In the genomic region with DNA sequence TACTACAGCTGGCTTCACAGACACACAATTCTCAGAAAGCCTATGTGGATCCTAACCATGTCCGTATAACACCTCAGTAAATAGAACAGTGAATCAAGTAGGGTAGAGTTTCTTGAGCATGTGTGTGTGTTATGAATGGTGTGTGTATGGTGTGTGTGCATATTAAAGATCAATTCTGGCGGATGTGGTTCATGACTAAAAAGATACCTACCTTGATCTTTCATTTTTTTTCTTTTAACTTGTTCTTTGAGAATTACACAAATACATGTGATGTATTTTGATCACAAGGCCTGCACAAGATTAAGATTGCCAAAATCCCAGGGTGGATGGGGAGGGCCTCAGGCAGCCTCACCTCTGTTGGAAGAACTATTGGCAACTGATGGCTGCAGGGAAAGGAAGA, we compare ENCODE assay signal across 17 mouse cellular contexts.
DNase-seq lines count a peak whose midpoint lies in the region; ATAC-seq and TF ChIP-seq lines count a peak whose summit lies in the region.
"Had no signal": no experiment of that assay in that cellular context is flagged by ENCODE, and none has a peak within 500 bp of the region (broad histone marks: within the 10 kb centered on the region; RNA-seq: fewer than 3 reads in every experiment).

No protein-coding gene starts in this region.

- ATAC-seq in megakaryocyte, adult 5-6 weeks (ENCODE audit: poor library complexity, severe bottlenecking) = no peak
- ATAC-seq: forebrain, embryonic 14.5 days; hindbrain, embryonic 16.5 days had no signal

- no peak overlapping the region for H3K4me3 ChIP-seq in gastrocnemius, adult 2 months
- no peak overlapping the region for H3K4me3 ChIP-seq in embryonic fibroblast, embryonic 13.5 days (ENCODE audit: insufficient read depth, low read length)
- H3K4me3 ChIP-seq: hindbrain, embryonic 12.5 days had no signal

- H3K4me1 ChIP-seq in embryonic fibroblast, embryonic 13.5 days (ENCODE audit: control insufficient read depth, insufficient read depth, low read length) = peaks cover 11% of the 10 kb centered on the region

- DNase-seq in gastrocnemius, adult 2 months = no peak
- DNase-seq in gastrocnemius, postnatal 25 days = no peak
- DNase-seq in naive thymus-derived CD4-positive, alpha-beta T cell, adult 2 months (ENCODE audit: low read depth) = peak; percentile 3
- DNase-seq in testis, postnatal 10 days (ENCODE audit: low spot score) = no peak
- DNase-seq: adrenal gland, adult 8-10 months; adrenal gland, postnatal 25 days; cerebellum, adult 18-20 months; cerebellum, adult 9-10 months; cerebellum, postnatal 14 days; gastrocnemius, postnatal 10 days; heart, adult 11 months; kidney, adult 11 months had no signal

- intact Hi-C loops in gastrocnemius, adult 2 months (cut with DNase I) = loop anchor here (5.0 kb wide), 1 partner anchor 38 kb away; no protein-coding TSS in a partner anchor

- peak overlapping the region; percentile 35 for H3K27ac ChIP-seq in gastrocnemius, adult 2 months
- peak overlapping the region; percentile 60; the same call in 1 of the 2 replicates for H3K27ac ChIP-seq in embryonic fibroblast, embryonic 13.5 days (ENCODE audit: insufficient read depth, low read length)
- H3K27ac ChIP-seq: hindbrain, embryonic 12.5 days had no signal

- TF ChIP-seq CTCF in gastrocnemius, adult 2 months (IDR thresholded peaks at IDR 0.05) = no peak
- no peak for TF ChIP-seq CTCF in embryonic fibroblast, embryonic 13.5 days (IDR thresholded peaks at IDR 0.05; ENCODE audit: borderline replicate concordance, insufficient read depth, low read length)

- TF ChIP-seq POLR2A in embryonic fibroblast, embryonic 13.5 days (IDR thresholded peaks at IDR 0.05; ENCODE audit: low read depth, low read length) = no peak
